Mouse (Mus musculus) stomach, embryonic 16.5 days (tissue): ENCODE measurements at regions not wholly inside any gene's neighbourhood (a gene's known extent, or its start where the extent isn't known, plus 50 kb on each side); places are given as distances from the start of the nearest gene placed in this dataset.

Source experiments
- ATAC-seq: fragments of 200-750 bp; cut with Nextera tagmentation; 2 replicates; pipeline ENCODE4 v1.8.0; 2017; ENCODE audit warnings: moderate number of reproducible peaks, moderate TSS enrichment; ENCODE audit not compliant: insufficient read depth, low FRiP score
- H3K27ac ChIP-seq: fragments of 300-500 bp; sonication (generic); 2 replicates; pipeline ENCODE4 v1.5.1; 2014; ENCODE audit warnings: low read length
- H3K27me3 ChIP-seq: fragments of 300-500 bp; sonication (generic); 2 replicates; pipeline ENCODE4 v1.6.1; 2014; ENCODE audit warnings: low read length, control low read depth, mixed read lengths; ENCODE audit not compliant: control insufficient read depth, insufficient read depth
- H3K36me3 ChIP-seq: fragments of 300-500 bp; sonication (generic); 2 replicates; pipeline ENCODE4 v1.6.1; 2014; ENCODE audit warnings: low read length; ENCODE audit not compliant: control insufficient read depth, insufficient read depth
- H3K4me1 ChIP-seq: fragments of 300-500 bp; sonication (generic); 2 replicates; pipeline ENCODE4 v1.6.1; 2014; ENCODE audit warnings: low read length, control low read depth, mixed read lengths; ENCODE audit not compliant: control insufficient read depth, insufficient read depth
- H3K4me2 ChIP-seq: fragments of 300-500 bp; sonication (generic); 2 replicates; pipeline ENCODE4 v1.6.1; 2014; ENCODE audit warnings: low read depth, low read length, mixed read lengths
- H3K4me3 ChIP-seq: fragments of 300-500 bp; sonication (generic); replicated peaks from 2 replicates; pipeline ENCODE4 v1.5.1; 2014; ENCODE audit warnings: mild to moderate bottlenecking, low read length
- H3K9ac ChIP-seq: fragments of 300-500 bp; sonication (generic); 2 replicates; pipeline ENCODE4 v1.6.1; 2014; ENCODE audit warnings: low read length
- H3K9me3 ChIP-seq: fragments of 300-500 bp; sonication (generic); replicated peaks from 2 replicates; pipeline ENCODE4 v1.6.1; 2016; ENCODE audit warnings: low read length, control low read depth; ENCODE audit not compliant: control insufficient read depth
- WGBS: fragments of 180-500 bp; shearing (Covaris S2); extraction: QIAGEN DNeasy Blood & Tissue Kit; methylation state at CpG from one replicate; pipeline ENCODE4 v1.1.7; 2014; 5-methylcytosine and 5-hydroxymethylcytosine counted together

DNA sequence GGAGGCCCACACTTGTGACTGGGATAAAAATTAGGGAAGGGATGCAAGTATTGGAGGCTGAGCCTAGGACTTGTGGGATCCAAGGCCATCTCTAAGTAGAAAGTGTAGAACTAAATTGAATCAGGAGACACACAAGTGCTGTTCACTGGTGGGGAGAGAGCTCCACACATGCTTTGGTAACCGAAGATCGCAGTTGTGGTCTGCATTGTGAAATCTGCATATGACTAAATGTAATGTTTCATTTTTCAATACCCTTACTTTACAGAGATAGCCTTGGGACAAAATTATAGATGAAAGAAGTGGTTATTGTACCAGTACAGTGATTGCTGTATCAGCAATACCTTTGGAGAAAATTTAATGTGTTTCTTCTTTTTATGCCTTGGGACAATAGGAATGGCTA lies 85.6 kb upstream of the Ghr start:
- Histone ChIP-seq H3K4me2 (no peak overlapping the region), H3K4me3 (no peak overlapping the region), H3K27ac (no peak overlapping the region), H3K9me3 (no peaks in the 10 kb centered on the region), H3K36me3 (no peaks in the 10 kb centered on the region), H3K9ac (no peak overlapping the region), H3K4me1 (no peaks in the 10 kb centered on the region), H3K27me3 (no peaks in the 10 kb centered on the region)
- 96% methylated on average over 2 of the region's 2 CpGs for WGBS
- no peak for ATAC-seq

DNA sequence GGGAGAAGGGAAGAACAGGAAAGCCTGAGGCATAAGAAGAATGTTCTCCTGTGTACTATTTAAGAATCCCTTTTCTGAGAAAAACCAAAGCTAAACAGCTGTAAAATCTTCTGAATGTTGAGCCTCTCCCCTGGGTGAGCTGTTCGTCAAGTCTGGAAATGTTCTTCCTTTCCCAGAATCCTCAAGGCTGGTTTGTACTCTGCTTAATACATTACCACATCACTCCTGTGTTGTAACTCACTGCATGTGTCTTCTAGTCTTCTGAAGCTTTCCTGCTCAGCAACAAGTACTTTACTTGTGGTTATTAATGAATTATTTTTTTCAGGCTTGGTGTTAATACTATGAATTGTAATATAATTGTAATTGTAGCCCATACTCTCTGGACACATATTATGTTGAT lies 65.4 kb upstream of the Ghr start:
- ATAC-seq: no peak
- Histone ChIP-seq H3K9ac (no peak overlapping the region), H3K36me3 (no peaks in the 10 kb centered on the region), H3K27me3 (no peaks in the 10 kb centered on the region), H3K4me1 (no peaks in the 10 kb centered on the region), H3K4me3 (no peak overlapping the region), H3K27ac (no peak overlapping the region), H3K9me3 (no peaks in the 10 kb centered on the region), H3K4me2 (no peak overlapping the region)
- 57% methylated on average over 1 of the region's 1 CpGs for WGBS

DNA sequence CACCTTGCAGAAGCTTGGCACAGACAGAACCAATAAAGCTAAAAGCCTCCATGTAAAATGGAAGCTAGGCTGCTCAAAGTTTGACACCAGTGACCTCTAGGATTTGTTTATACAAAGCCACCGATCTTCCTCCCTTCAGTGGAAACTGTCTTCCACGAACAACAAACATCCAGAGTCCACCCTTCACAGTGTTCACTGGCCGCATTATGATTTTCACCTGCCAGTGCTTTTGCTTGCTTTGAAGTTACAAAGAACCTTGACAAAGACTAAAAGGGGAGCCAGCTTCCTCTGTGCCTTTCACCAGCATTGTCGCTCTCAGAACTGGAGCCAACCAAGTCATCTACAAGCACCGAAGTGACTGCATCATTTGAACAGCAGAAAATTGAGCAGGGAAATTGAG lies 56.8 kb upstream of the Ghr start:
- Histone ChIP-seq H3K27ac (no peak overlapping the region), H3K36me3 (no peaks in the 10 kb centered on the region), H3K4me1 (no peaks in the 10 kb centered on the region), H3K27me3 (no peaks in the 10 kb centered on the region), H3K4me3 (no peak overlapping the region), H3K9ac (no peak overlapping the region), H3K4me2 (no peak overlapping the region), H3K9me3 (no peaks in the 10 kb centered on the region)
- no peak for ATAC-seq
- WGBS: 60% methylated on average over 5 of the region's 5 CpGs
